Mouse (Mus musculus): ENCODE measurements around the gene Nfix. TPM values are rescaled to one million over a fixed set of nuclear protein-coding genes. Genes with fewer than 3 reads are reported as not detected.
A peak's percentile ranks its signal among the peaks of the same experiment; 100 is the strongest.

Gene Nfix
- polyA plus RNA-seq, 1 experiment, result 46.8 TPM

DNA sequence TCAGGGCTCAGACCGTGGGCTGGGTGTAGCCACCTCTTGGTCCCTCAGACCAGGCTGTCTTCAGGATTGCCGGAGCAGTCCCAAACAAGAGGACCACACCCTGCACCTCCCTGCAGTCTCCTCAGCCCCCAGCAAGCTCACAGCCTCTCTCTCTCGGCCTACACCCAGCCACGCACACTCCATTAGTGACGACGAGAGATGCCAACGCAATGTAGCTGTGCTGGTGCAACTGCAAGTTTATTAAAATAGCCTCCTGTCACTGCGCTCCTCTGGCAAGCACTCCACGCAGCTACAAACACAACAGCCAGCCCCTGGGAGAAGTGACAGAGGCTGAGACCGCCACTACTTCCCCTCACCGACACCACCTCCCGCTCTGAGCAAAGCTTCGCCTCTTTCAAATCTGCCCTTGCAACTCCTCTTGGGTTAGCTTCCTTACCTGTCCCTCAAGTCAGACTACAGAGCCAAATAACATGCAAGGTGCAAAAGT is 25.0 kb downstream of the Nfix start:
- peak; percentile 74 for DNase-seq (ENCODE audit: low read depth)
- no peak for TF ChIP-seq POLR2A (IDR thresholded peaks at IDR 0.05; ENCODE audit: borderline replicate concordance, extremely low read depth, insufficient read depth, insufficient read length, poor library complexity, severe bottlenecking)
- TF ChIP-seq CTCF (IDR thresholded peaks at IDR 0.05; ENCODE audit: borderline replicate concordance, extremely low read depth, insufficient read depth, insufficient read length), result no peak

DNA sequence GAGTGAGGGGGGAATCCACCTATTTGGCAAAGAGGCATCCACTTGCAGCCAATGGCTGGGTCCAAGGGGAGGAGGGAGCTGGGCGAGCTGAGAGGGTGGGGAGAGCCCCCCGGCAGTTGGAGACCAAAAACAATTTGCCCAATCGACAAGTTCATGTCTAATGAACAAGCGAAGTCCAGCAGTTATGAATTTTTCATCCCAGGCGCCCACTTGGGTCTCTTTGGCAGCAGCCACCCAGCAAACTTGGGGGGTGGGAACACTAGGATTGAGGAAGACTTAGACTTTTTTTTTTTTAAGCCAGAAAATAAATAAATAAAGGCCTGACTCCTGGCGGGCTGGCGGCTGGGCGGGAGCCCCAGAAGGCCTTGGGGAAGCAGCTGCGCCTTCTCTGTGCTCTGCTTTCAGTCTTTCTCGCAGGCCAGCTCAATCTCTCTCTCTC is 25.7 kb downstream of the Nfix start:
- DNase-seq (ENCODE audit: low read depth), result peak; percentile 96
- no peak for TF ChIP-seq CTCF (IDR thresholded peaks at IDR 0.05; ENCODE audit: borderline replicate concordance, extremely low read depth, insufficient read depth, insufficient read length)
- TF ChIP-seq POLR2A (IDR thresholded peaks at IDR 0.05; ENCODE audit: borderline replicate concordance, extremely low read depth, insufficient read depth, insufficient read length, poor library complexity, severe bottlenecking), result no peak

GRCm38 (mm10) chr8:84773833-84774232 is 26.3 kb downstream of the Nfix start:
- peak; percentile 97 for DNase-seq (ENCODE audit: low read depth)
- TF ChIP-seq POLR2A (IDR thresholded peaks at IDR 0.05; ENCODE audit: borderline replicate concordance, extremely low read depth, insufficient read depth, insufficient read length, poor library complexity, severe bottlenecking) (0 out of 2 replicates have a peak, but pooled peaks have one; percentile 4), CTCF (IDR thresholded peaks at IDR 0.05; ENCODE audit: borderline replicate concordance, extremely low read depth, insufficient read depth, insufficient read length) (no peak)

GRCm38 (mm10) chr8:84773304-84773703 is 26.8 kb downstream of the Nfix start:
- TF ChIP-seq CTCF (IDR thresholded peaks at IDR 0.05; ENCODE audit: borderline replicate concordance, extremely low read depth, insufficient read depth, insufficient read length) (no peak), POLR2A (IDR thresholded peaks at IDR 0.05; ENCODE audit: borderline replicate concordance, extremely low read depth, insufficient read depth, insufficient read length, poor library complexity, severe bottlenecking) (no peak)
- DNase-seq (ENCODE audit: low read depth), result peak; percentile 85

DNA sequence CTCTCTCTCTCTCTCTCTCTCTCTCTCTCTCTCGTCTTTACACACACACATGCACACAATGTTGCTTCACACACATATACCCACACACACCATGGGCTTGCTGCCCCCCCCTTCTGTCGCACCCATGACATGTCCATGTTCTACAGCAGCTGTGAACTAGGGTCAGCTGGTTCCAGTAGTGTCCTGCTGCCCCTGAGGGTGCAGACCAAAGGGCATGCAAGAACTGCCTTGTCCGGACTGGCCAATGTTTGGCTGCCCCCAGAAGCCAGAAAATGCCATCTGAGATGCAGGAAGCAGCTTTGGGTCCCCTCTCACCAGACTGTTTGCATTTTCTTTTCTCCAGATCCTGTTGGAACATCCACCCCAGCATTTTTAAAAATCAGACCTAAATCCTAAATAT is 27.5 kb downstream of the Nfix start:
- TF ChIP-seq POLR2A (IDR thresholded peaks at IDR 0.05; ENCODE audit: borderline replicate concordance, extremely low read depth, insufficient read depth, insufficient read length, poor library complexity, severe bottlenecking), result no peak
- TF ChIP-seq CTCF (IDR thresholded peaks at IDR 0.05; ENCODE audit: borderline replicate concordance, extremely low read depth, insufficient read depth, insufficient read length), result no peak
- DNase-seq (ENCODE audit: low read depth), result no peak

DNA sequence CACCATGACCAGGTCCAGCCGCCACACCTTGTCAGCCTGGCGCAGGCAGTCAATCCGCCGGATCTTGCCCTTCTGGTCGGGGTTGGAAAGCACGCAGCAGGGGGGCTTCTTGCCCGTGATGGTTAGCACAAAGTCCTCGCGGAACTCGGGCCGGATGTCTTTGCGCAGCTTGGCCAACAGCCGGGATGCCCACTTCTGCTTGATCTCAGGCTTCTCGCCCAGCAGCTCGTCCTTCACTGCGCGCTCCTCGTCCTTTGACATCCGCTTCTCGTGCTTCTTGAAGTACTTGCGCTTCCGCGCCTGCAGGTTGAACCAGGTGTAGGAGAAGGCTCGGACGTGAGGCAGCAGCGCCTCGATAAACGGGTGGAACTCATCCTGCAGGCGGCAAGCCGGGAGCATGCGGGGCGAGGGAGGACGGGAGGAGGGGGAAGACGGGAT is 28.2 kb downstream of the Nfix start:
- TF ChIP-seq POLR2A (IDR thresholded peaks at IDR 0.05; ENCODE audit: borderline replicate concordance, extremely low read depth, insufficient read depth, insufficient read length, poor library complexity, severe bottlenecking) (no peak), CTCF (IDR thresholded peaks at IDR 0.05; ENCODE audit: borderline replicate concordance, extremely low read depth, insufficient read depth, insufficient read length) (no peak)
- peak; percentile 62 for DNase-seq (ENCODE audit: low read depth)

GRCm38 (mm10) chr8:84771000-84771687 is 29.0 kb downstream of the Nfix start:
- TF ChIP-seq POLR2A (IDR thresholded peaks at IDR 0.05; ENCODE audit: borderline replicate concordance, extremely low read depth, insufficient read depth, insufficient read length, poor library complexity, severe bottlenecking) (no peak), CTCF (IDR thresholded peaks at IDR 0.05; ENCODE audit: borderline replicate concordance, extremely low read depth, insufficient read depth, insufficient read length) (no peak)
- no peak for DNase-seq (ENCODE audit: low read depth)

DNA sequence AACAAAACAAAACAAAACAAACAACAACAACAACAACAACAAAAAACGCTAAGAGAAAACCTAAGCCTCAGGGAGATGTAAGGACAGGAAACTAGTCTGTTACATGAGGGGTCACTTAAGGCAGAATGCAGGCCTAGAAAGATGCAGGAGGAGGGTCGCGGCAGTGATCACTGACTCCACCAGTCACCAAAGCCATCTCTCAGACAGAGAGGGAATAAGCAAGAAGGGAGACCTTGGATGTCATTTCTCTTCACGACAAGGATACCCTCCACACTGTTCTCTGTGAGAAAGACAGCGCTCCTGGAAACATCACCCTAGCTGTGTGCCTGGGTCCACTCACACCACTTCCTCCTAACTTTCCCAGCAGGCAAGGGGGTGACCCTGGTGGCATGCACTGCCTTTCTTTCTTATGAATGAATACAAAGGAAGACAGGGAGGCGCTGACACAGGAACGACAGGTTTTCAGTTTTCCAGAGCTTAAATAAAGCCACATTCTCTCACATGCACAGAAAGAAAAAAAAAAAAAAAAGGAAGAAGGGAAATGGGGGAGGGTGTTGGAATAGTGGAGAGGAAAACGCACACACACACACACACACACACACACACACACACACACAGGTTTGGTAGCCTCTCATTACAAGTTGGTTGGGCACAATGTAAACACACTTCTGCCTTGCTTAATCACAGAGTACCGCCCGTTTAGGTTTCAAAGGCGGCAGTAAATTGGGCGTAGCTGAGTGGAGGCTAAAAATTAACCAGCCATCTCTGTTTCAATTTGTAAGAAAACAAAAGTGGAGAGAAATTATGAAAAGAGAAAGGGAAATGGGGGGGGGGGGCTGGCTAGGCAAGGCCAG is 29.8 kb downstream of the Nfix start:
- no peak for DNase-seq (ENCODE audit: low read depth)
- TF ChIP-seq CTCF (IDR thresholded peaks at IDR 0.05; ENCODE audit: borderline replicate concordance, extremely low read depth, insufficient read depth, insufficient read length), result no peak
- TF ChIP-seq POLR2A (IDR thresholded peaks at IDR 0.05; ENCODE audit: borderline replicate concordance, extremely low read depth, insufficient read depth, insufficient read length, poor library complexity, severe bottlenecking), result no peak

GRCm38 (mm10) chr8:84769324-84769723 is 30.8 kb downstream of the Nfix start:
- DNase-seq (ENCODE audit: low read depth), result no peak
- TF ChIP-seq POLR2A (IDR thresholded peaks at IDR 0.05; ENCODE audit: borderline replicate concordance, extremely low read depth, insufficient read depth, insufficient read length, poor library complexity, severe bottlenecking), result no peak
- no peak for TF ChIP-seq CTCF (IDR thresholded peaks at IDR 0.05; ENCODE audit: borderline replicate concordance, extremely low read depth, insufficient read depth, insufficient read length)

DNA sequence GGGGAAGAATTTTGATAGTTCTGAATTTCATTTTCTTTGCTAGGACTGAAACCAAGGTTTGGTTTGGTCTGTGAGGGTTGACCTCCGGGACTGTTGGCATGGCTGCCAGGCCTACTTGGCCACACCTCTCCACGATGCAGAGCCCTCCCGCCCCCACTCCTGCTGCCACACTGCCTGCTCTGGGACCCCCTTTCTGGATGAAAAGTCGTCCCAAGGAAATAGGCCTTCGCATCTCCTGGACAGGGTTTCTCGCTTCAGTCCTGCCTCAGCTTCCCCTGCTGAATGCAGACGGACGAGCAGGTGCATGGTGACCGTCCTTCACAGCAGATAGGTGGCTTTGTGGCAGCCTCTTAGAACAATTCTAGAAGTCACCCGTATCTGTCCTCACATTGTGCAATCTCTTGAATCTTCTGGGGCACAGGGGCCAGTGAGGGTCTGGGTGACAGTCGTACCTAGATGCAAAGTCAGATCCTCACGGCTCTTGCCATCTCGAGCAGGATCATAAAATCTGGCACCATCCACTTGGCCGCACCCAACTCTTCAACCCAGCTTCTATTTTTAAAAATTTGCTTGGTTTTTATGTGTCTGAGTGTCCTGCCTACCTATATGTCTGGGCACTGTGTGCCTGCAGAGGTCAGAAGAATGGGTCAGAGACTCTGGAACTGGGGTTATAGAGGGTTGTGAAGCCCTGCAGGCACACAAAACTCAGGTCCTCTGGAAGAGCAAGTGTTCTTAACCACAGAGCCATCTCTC is 31.6 kb downstream of the Nfix start:
- no peak for DNase-seq (ENCODE audit: low read depth)
- TF ChIP-seq POLR2A (IDR thresholded peaks at IDR 0.05; ENCODE audit: borderline replicate concordance, extremely low read depth, insufficient read depth, insufficient read length, poor library complexity, severe bottlenecking) (no peak), CTCF (IDR thresholded peaks at IDR 0.05; ENCODE audit: borderline replicate concordance, extremely low read depth, insufficient read depth, insufficient read length) (no peak)

DNA sequence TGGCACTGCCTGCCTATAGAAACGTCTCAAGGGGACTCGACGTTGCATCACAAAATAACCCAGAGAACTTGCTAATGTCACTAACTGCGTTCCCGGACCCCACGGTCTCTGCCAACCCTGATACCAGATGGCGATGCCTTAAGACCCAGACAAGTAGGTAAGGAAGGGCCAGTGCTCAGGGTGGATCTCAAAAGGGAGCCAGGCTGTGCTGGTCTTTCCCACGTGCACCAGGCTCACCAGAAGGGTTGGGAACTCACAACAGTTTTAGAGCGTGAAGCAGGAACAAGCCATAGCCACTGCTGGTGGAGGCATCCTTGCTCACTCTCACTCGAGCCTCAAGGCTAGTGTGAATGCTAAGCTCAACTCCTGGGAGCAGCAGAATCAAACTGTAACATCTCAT is 32.9 kb downstream of the Nfix start:
- DNase-seq (ENCODE audit: low read depth), result no peak
- TF ChIP-seq CTCF (IDR thresholded peaks at IDR 0.05; ENCODE audit: borderline replicate concordance, extremely low read depth, insufficient read depth, insufficient read length), result no peak
- TF ChIP-seq POLR2A (IDR thresholded peaks at IDR 0.05; ENCODE audit: borderline replicate concordance, extremely low read depth, insufficient read depth, insufficient read length, poor library complexity, severe bottlenecking), result no peak

All from brain, embryonic 14.5 days (tissue).